Mouse (Mus musculus) 3134 (cell line): ENCODE data around the gene Kcnj2.

Source experiments
- DNase-seq: peaks from one replicate; pipeline ENCODE4 v3.0.0-alpha.2; 2011; ENCODE audit warnings: low spot score; ENCODE audit not compliant: insufficient read length; ENCODE audit errors: extremely low read depth

Kcnj2 gene

DNA sequence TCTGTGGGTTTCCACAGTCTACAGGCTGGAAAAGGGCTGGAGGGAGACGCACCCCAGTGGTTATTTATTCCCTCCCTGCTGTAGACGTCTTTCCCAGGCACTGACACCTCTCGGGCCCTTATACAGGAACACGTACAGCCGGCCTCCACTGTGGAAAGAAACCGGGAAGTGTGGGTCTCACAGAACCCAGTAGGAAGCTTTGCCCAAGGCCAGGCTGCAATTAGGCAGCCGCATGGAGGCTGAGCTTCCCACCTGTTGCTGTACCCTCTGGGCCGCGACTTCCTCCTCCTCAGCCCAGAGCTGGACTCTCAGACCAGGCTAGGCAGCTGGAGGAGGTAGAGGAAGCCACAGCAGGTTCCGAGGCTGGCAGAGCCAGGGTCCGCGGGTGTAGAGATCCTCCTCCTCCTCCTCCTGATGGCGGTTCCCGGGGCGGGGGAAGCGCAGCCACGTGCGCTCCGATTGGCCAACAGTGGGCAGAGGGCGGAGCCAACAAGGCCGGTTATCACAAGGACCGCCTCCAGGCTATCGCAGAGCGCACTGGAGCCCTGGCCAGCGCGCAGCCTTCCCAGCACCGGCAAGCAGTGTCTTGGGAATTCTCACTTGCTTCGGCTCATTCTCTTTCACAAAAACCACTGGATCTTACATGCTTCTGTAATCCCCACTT is at the start of gene Kcnj2:
Gene Kcnj2, plus strand, starts transcription at position 530 of the 664 bp plus-strand sequence.
- peak; percentile 6 for DNase-seq

DNA sequence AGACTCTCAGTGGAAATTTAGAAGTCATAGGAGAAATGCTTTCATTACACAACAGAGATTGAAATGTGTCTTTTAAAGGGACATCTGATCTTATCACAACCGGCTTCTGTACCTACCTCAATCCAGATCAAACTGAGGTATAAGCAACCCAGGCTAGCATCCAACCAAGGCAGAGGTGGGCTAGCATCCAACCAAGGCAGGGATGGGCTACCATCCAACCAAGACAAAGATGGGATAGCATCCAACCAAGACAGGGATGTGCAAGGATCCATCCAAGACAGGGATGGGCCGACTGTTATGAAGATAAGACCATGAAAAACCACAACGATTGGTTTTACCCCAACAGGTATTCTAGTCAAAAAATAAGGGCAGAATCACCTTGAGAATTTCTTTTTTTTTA is 49.8 kb upstream of the Kcnj2 start:
- no peak for DNase-seq

DNA sequence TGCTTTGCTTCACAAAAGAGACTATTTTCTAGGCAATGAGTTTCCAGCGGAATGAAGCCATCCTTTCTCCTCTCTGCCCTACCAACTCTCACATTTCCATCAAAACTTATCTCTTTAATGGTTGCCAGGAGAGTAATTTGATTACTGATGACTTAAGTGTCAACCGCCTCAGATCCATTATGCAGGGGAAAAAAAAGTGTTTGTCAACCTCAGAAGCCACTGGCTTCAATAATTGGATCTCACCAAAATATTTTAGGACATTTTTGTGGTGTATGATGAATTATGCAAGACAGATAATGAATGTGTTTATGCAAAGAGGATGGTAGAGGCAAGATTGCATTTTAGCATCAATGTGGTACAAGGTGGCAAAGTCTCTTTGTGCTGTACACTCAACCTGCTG is 45.8 kb upstream of the Kcnj2 start:
- no peak for DNase-seq

DNA sequence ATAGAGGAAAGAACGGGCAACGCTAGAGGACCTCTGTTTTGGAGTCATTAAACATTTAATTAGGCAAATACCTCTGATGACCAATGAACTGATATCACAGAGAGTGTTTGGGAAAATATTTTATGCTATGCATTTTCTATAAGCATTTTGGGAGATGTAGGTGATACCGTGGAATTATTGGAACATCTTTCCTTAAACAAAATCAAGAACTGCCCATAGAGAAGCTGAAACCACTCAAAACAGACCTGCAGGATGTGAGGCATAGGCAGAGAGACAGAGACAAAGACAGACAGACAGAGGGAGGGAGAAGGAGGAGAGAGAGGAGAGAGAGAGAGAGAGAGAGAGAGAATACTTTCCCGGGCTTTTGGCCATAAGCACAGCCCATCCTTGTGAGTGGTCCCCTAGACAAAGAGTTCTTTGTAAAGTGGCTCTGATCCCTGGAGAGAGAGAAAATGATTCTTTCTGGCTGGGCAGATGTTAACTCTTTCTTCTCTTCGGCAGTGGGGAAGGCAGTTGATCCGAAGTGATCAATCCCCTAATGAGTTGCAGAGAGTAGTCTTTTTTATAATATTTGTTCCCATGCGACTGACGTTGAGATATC is 43.2 kb upstream of the Kcnj2 start:
- DNase-seq, result no peak

- no peak for DNase-seq
Observed at GRCm38 (mm10) chr11:111042175-111042574, 23.8 kb upstream of the Kcnj2 start.

GRCm38 (mm10) chr11:111043298-111043697 is 22.7 kb upstream of the Kcnj2 start:
- DNase-seq, result no peak

DNA sequence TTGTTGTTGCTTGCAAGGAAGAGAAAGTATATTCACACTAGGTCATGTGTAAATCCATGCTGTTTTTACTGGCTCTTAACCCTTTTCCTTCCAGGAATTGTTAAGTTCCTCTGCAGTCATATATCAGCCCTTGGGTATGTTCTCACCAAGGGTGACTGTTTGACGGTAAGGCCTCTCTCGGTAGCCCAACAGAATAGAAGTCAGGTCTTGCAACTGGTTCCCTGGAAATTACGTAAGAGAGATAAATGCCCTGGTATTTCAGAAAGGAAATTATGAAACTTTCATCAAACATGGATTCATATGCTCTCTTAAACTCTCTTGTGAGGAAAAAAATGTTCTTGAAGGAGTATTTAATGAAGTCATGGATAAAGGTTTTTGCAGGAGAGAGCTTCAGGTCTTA is 11.7 kb upstream of the Kcnj2 start:
- DNase-seq, result no peak

DNA sequence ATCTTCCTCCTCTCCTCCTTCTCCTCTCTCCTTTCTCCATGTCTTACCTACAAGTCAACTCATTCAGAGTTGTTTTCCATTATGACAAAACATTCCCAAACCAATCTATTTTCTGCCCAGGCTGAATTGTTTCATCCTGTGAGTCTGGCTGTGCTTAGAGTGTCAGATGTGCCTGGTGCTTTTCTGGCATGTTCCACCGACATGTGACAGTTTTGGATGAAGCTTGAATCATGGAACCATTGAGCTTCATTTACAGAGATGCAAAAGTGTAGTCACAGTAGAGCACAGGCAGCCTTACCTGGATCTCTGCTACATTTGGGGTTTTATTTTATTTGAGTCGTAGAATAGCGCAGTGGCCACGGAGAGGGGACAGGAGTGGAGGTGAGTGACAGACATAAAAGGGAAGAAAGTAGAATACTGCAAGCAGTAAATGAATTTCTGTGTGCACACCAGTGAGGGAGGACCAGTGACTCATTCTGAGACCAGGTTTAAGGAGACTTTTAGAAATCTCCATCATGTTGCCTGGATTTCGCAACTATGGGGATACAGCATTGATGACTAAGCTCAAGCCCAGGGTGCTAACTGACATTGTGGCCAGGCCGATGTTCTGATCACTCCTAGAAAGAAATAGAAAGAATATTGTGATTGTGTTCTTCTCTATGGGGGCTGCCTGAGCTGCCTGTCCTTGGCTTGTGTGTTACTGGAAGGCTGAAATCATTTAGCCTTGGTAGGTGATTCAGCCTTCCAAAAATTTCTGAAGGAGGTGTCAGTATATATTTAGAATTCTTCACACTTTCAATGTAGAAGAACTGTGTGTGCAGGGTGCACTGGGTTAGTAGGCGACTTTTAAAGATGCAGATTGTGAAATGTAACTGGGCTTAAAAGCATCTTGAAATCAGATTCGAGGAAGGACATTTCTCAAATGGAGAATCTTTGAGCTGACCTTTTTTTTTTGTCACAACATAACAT is 10.8 kb upstream of the Kcnj2 start:
- no peak for DNase-seq

- no peak for DNase-seq
Observed at GRCm38 (mm10) chr11:111056030-111056429, 9.9 kb upstream of the Kcnj2 start.

GRCm38 (mm10) chr11:111057435-111057834 is 8.5 kb upstream of the Kcnj2 start:
- DNase-seq, result no peak

- DNase-seq, result no peak
Observed at GRCm38 (mm10) chr11:111059440-111059839, 6.5 kb upstream of the Kcnj2 start.

DNA sequence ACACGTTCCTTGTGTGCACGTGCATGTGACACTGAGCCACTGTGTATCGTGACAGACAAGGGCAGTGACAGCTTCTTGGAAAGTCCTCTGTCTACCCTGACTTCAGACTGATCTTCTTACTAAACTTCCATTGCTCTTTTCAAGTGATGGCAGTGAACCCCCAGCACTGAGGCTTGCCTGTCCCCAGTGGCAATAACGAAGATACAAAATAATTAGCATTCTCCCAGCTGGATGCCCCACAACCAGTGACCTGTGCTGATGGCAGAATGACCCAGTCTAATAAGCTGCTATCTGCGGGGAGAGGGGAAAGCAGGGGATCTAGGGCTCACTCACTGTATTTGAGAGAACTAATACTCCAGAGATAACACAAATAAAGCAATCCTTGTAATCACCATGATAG is 5.7 kb upstream of the Kcnj2 start:
- no peak for DNase-seq

DNA sequence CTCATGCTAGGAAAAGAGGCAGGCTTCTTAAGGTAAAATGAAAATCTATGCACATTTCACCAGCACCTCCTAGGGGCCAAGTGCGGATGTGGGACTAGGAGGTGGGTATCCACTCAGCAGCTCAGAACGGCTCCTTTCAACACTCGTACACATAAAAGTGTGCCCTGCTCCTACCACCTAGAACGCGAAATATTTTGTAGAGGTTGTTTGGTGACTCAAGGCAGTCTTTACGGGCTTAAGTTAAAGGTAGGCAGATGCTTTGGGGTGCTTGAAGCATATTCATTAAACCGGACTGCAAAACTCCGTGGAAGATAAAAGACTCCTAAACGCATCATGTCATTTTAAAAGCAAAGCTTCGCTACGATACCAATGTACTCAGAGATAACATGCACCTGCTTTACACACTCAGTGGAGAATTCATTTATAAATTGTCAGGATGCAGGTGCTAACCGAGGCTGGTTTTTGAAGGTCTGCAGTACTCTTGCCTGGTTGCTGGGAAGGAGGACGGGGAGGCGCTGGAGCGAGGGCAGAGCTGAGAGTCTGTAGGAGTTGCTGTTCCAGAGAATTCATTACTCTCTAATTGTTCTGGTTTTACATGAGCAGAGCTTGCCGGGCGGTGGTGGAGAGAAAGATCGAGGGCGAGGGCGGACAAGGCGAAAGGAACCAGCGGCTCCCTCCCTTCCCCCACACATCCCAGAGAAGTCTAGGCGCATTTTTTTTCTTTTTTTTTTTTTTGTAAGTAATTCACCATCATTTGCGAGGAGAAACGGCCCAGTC is 1.0 kb upstream of the Kcnj2 start:
- peak; percentile 3 for DNase-seq

GRCm38 (mm10) chr11:111066299-111066691 is 331 bp downstream of the Kcnj2 start:
- no peak for DNase-seq

- DNase-seq, result no peak
Observed at GRCm38 (mm10) chr11:111067787-111068186, 1.8 kb downstream of the Kcnj2 start.

DNA sequence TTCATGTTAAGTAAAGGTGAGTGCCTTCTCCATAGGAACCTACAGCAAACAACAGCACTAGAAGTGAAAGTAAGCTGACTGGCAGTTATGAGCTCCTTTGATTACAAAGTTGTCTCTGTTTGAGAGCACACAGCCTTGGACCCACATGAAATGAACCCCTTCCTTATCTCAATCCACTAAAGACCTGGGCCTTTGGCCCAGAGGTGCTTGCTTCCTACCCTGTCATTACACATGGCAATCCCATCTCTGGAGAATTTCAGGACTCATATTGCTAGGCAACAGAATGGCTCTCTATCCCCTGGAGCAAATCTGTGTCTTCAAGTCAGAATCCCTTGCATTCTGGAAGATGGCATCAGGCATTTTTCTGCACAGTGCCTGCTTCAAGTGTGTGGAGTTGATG is 4.5 kb downstream of the Kcnj2 start:
- DNase-seq, result no peak

GRCm38 (mm10) chr11:111074131-111074530 is 8.2 kb downstream of the Kcnj2 start:
- no peak for DNase-seq

- no peak for DNase-seq
Observed at GRCm38 (mm10) chr11:111078107-111078506, 12.1 kb downstream of the Kcnj2 start.

- no peak for DNase-seq
Observed at GRCm38 (mm10) chr11:111083009-111083408, 17.0 kb downstream of the Kcnj2 start.

GRCm38 (mm10) chr11:111086933-111087332 is 21.0 kb downstream of the Kcnj2 start:
- no peak for DNase-seq

DNA sequence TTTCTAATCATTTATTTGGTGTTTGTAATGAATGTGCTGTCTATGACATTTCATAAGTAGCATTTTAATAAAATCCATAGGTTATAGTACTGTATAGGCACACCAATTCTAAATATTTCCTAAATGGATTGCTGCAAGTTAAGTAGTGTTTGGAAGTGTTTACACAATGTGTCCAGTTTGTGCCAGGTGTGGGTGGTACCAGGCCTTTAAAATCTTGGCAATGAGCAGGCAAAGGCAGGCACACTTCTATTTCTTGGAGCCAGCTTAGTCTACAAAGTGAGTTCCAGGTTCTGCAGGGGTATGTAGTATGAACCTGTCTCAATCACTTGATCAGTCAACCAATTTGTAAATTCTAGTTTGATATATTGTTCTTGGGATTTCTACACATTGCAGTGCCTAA is 22.3 kb downstream of the Kcnj2 start:
- no peak for DNase-seq
